Mouse (Mus musculus): ENCODE measurements around the gene Trpm5.

DNA sequence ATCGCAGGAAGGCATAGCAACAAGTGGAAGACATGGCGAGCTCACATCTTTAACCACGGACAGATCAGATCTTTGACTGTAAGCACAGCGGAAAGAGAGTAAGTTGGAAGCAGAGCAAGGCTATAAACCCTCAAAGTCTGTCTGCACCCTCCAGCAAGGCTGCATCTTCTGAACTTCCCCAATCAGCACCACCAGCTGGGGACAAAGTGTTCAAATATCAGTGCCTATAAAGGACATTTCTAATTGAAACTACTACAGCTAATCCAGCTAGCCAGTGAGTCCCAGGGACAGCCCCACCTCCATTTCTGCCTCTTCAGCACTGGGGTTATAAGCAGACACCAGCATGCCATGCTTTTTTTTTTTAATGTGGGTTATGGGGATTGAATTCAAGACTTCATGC is 57.1 kb downstream of the Trpm5 start:
- TF ChIP-seq POLR2A (IDR thresholded peaks at IDR 0.05; ENCODE audit: borderline replicate concordance, low read depth, low read length), result no peak
- no peak for TF ChIP-seq CTCF (IDR thresholded peaks at IDR 0.05; ENCODE audit: low read depth, low read length)

Data from bone marrow macrophage, adult 2 months (primary cell).